Mouse (Mus musculus): ENCODE results near the gene Gm21411.
"Not testable (repeated sequence)": the region's sequence is repeated elsewhere in the genome, so short reads cannot be mapped to it uniquely, and the experiment has no call there.

Gm21411 gene

DNA sequence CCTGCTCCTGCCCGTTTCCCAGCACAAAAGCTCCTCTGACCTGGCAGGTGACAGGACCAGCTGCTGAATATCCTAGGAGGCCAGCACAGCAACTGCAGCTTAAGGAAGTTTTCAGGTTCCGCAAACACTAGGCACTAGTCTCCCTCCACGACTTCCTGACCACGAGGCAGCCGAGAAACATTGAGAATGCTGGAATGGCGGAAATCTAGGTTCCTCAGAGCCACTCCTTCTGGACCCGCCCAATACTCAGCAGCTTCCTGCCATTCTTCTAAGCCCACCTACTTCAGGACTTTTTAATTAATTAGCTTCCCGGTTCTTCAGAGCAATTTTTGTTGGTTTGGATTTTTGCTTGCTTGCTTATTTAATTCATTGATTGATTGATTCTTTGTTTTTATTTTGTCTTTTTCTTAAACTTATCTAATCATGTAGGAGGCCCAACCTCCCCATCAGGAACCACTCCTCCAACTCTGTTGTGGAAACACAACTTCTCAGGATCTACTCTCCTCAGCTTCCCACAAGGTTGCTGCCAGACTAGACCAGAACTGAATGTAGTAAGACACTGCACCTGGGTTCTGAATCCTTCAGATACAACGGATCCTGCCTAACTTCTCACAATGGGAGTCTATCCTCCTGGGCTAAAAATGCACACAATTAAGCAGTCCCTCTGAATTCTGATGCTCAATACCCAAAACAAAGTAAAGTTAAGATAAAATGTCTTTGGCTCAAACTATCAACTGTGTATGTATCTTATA lies at the start of gene Gm21411:
Gm21411 (minus strand) TSS at position 205 of the 752 bp plus-strand sequence.
- not testable (repeated sequence) for DNase-seq

DNA sequence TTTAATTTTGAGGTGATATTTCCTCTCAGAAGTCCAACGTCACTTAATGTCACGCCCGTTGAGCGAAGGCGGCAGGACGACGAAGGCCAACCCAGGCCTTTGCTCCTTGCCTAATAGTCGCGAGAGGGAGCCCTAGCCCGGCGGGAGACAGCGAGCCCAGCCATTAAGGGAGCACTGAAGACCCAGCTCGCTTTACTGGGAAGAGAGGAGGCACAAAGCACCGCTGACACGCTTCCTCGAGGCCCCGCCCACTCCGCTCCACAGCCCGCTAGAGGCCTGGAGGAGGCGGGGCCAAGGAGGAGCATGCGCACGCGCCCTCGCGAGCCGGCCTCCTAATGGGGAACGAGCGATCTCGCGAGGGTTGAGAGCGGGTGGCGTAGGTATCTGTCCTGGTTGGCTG lies 32.3 kb upstream of the Gm21411 start:
- not testable (repeated sequence) for DNase-seq

DNA sequence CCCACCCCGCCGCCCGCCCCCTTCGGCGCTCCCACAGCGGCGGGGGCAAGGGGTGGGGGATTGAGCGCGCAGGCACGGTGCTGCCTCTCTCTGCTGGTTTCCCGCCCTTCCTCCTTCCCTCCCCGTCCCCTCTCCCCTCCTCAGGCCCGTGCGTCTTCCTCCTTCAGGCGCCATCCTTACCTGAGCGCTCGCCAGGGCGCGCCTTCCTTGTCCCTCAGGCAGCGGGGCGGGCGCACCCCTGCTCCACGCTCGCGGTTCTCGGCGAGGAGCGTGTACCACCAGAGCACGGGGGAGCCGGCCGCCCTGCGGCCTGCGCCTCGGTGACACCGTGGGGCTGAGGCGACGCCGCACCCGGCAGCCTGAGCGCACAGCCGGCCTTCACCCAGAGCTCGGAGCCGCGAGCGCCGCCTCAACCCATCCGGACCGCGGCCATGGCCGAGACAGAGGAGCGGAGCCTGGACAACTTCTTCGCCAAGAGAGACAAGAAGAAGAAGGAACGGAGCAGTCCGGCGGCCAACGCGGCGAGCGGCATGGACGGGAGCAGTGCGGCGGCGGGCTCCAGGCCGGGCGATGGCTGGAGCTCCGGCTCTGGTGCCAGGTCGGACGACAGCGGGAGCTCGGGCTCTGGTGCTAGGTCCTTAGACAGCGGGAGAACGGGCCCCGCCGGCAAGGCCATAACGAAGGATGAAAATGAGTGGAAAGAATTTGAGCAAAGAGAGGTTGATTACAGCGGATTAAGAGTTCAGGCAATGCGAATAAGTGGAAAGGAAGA lies 23.1 kb upstream of the Gm21411 start:
- no peak for DNase-seq

DNA sequence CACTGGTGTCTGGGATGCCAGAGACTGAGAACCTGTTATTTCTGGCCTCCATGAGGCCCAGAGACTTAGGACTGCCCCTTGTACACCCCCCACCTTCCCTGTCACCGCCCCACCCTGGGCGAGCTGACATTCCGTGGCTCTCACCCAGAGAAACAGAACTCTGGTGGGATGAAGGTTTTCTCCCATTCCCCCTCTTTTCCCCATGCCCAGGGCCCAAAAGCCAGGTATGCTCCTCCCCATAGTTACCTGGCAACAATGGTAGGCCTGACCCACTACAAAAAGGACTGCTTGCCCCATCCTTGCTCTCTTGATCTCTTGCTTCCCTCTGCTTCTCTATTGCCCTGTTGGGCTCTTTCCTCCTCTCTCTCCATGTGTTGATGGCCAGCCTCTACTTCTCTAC lies 5.8 kb upstream of the Gm21411 start:
- no peak for DNase-seq

DNA sequence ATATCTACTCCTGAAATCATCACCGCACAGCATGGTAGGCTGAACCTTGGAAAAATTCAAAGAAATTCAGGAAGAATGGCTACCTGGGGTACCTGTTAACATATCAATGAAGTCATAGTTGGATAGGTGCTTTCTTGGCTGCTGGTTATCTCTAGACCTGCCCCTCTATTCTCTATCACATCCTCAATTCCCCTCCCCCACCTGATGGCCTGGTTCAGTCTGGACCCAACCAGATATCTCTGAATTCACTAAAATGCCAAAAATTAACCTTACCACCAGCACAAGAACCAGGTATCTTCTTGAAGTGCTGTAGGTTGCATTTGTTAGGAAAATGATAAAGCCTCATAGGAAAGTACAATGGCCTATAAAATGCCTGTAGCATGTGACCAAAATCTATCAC lies 1.3 kb downstream of the Gm21411 start:
- DNase-seq: not testable (repeated sequence)

DNA sequence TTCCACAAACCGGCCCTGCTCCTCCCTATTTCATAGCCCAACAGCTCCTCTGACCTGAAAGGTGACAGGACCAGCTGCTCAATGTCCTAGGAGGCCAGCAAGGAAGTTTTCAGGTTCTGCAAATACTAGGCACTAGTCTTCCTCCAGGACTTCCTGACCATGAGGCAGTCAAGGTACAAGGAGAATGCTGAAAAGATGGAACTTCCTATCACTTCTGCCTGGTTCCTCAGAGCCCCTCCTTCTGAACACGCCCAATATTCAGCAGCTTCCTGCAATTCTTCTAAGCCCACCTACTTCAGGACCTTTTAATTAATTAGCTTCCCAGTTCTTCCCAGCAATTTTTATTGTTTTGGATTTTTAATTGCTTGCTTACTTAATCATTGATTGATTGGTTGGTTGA lies 4.6 kb downstream of the Gm21411 start:
- not testable (repeated sequence) for DNase-seq

DNA sequence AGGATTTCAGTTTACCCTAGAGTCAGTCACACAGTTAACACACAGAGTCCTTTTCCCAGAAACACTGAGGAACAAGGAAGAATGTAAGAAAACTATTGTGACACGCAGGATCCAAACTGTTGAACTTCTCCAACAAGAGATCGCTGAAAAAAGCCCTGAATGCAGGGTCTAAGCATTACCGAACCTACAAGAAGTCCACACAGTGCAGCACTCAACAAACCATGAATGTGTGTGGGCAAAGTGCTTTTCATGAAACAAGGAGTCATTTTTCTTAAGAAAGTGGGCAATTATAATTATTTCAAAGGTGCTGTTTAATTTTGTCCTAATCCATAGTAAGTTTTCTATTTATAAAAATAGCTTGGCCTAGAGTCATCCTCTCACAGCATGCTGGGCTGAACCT lies 6.3 kb downstream of the Gm21411 start:
- DNase-seq: not testable (repeated sequence)
